Mouse (Mus musculus): ENCODE measurements at regions not wholly inside any gene's neighbourhood (a gene's known extent, or its start where the extent isn't known, plus 50 kb on each side); places are given as distances from the start of the nearest gene placed in this dataset.
A peak's percentile ranks its signal among the peaks of the same experiment; 100 is the strongest.

DNA sequence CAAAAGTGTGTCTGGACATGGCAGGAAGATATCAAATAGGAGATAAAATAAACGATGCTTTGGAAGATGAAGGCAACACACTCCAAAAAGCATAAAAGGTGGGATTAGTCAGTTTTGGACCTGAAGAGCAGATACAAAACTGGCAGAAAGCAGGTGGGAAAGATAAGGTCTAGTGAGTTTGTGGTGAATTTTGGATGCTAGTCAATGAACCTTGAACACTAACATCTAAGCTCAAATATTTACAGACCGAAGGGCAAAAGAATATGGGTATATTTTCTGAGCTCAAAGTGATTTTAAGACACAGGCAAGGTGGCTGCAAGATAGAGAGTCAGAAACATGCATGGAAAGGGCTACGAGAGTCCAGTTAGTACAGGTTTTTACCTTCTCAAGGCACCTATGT, 159.4 kb upstream of the Ntm start:
- Histone ChIP-seq H3K27me3 (replicated peaks; ENCODE audit: control insufficient read depth, insufficient read depth, low read length) (no peaks in the 10 kb centered on the region), H3K4me2 (ENCODE audit: low read length) (no peak overlapping the region), H3K27ac (ENCODE audit: low read depth, low read length) (no peak overlapping the region), H3K36me3 (ENCODE audit: control insufficient read depth, insufficient read depth, low read length) (no peaks in the 10 kb centered on the region), H3K9ac (ENCODE audit: low read depth, low read length) (no peak overlapping the region), H3K4me1 (ENCODE audit: control insufficient read depth, insufficient read depth, low read depth, low read length) (no peaks in the 10 kb centered on the region), H3K9me3 (ENCODE audit: control insufficient read depth, low read length) (no peaks in the 10 kb centered on the region), H3K4me3 (ENCODE audit: low read length) (no peak overlapping the region)
- WGBS = 94% methylated on average over 3 of the region's 3 CpGs
- no peak for ATAC-seq

GRCm38 (mm10) chr9:30129151-30129550, 166.2 kb upstream of the Ntm start:
- H3K9ac ChIP-seq (ENCODE audit: low read depth, low read length) = no peak overlapping the region
- no peak overlapping the region for H3K4me2 ChIP-seq (ENCODE audit: low read length)
- no peaks in the 10 kb centered on the region for H3K36me3 ChIP-seq (ENCODE audit: control insufficient read depth, insufficient read depth, low read length)
- H3K4me3 ChIP-seq (ENCODE audit: low read length) = no peak overlapping the region
- 45% methylated on average over 6 of the region's 6 CpGs for WGBS
- H3K27me3 ChIP-seq (replicated peaks; ENCODE audit: control insufficient read depth, insufficient read depth, low read length) = no peaks in the 10 kb centered on the region
- H3K4me1 ChIP-seq (ENCODE audit: control insufficient read depth, insufficient read depth, low read depth, low read length) = peaks cover under 1% of the 10 kb centered on the region; the same call in 1 of the 2 replicates
- no peak for ATAC-seq
- H3K9me3 ChIP-seq (ENCODE audit: control insufficient read depth, low read length) = no peaks in the 10 kb centered on the region
- H3K27ac ChIP-seq (ENCODE audit: low read depth, low read length) = no peak overlapping the region

DNA sequence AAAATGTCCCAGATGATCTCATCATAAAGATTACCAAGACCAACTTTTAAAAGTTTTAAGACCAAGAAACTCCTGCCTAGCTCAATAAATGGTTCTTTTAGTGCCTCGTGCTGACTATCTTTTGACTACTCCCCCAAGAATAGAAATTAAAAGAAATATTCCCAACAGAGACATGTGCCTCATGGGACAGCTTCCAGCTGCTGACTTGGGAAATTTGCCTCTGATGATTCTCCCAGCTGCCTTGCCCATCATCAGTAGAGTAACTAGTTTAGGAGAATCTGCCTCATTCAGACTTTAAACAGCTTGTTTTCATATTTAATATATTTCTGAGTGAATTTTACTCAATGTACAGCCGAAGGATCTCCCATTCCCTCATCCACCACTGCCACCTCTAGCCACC, 168.7 kb upstream of the Ntm start:
- ATAC-seq = no peak
- no peak overlapping the region for H3K9ac ChIP-seq (ENCODE audit: low read depth, low read length)
- H3K27me3 ChIP-seq (replicated peaks; ENCODE audit: control insufficient read depth, insufficient read depth, low read length) = no peaks in the 10 kb centered on the region
- peaks cover 2% of the 10 kb centered on the region; the same call in 1 of the 2 replicates for H3K4me1 ChIP-seq (ENCODE audit: control insufficient read depth, insufficient read depth, low read depth, low read length)
- no peaks in the 10 kb centered on the region for H3K36me3 ChIP-seq (ENCODE audit: control insufficient read depth, insufficient read depth, low read length)
- no peak overlapping the region for H3K27ac ChIP-seq (ENCODE audit: low read depth, low read length)
- no peak overlapping the region for H3K4me3 ChIP-seq (ENCODE audit: low read length)
- no peaks in the 10 kb centered on the region for H3K9me3 ChIP-seq (ENCODE audit: control insufficient read depth, low read length)
- H3K4me2 ChIP-seq (ENCODE audit: low read length) = no peak overlapping the region
- WGBS = 78% methylated on average over 2 of the region's 2 CpGs

DNA sequence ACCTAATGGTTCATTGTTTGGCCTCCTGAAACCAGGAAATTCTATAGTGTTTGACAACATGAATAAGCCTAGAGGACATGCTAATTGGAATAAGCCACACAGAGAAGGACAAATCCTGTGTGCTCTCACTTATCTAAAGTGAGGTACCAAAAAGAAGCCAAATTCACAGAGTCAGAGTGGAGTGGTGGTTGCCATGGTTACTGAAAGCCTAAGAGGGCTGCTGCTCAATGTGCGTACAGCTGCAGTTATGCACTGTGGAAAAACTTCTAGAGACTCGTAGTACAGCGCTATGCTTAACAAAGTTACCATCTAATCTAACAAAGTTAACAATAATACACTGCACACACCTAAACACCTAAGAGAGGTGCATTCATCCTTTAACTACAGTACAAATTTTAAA, 171.4 kb upstream of the Ntm start:
- peaks cover 7% of the 10 kb centered on the region for H3K4me1 ChIP-seq (ENCODE audit: control insufficient read depth, insufficient read depth, low read depth, low read length)
- H3K9ac ChIP-seq (ENCODE audit: low read depth, low read length) = no peak overlapping the region
- H3K9me3 ChIP-seq (ENCODE audit: control insufficient read depth, low read length) = no peaks in the 10 kb centered on the region
- H3K36me3 ChIP-seq (ENCODE audit: control insufficient read depth, insufficient read depth, low read length) = no peaks in the 10 kb centered on the region
- 47% methylated on average over 3 of the region's 3 CpGs for WGBS
- peak; percentile 60; the same call in 1 of the 2 replicates for ATAC-seq
- H3K27me3 ChIP-seq (replicated peaks; ENCODE audit: control insufficient read depth, insufficient read depth, low read length) = no peaks in the 10 kb centered on the region
- H3K4me2 ChIP-seq (ENCODE audit: low read length) = no peak overlapping the region
- no peak overlapping the region for H3K27ac ChIP-seq (ENCODE audit: low read depth, low read length)
- H3K4me3 ChIP-seq (ENCODE audit: low read length) = no peak overlapping the region

GRCm38 (mm10) chr9:30137611-30138287, 174.8 kb upstream of the Ntm start:
- Histone ChIP-seq H3K9ac (ENCODE audit: low read depth, low read length) (no peak overlapping the region), H3K27me3 (replicated peaks; ENCODE audit: control insufficient read depth, insufficient read depth, low read length) (no peaks in the 10 kb centered on the region), H3K4me1 (ENCODE audit: control insufficient read depth, insufficient read depth, low read depth, low read length) (peaks cover 14% of the 10 kb centered on the region), H3K36me3 (ENCODE audit: control insufficient read depth, insufficient read depth, low read length) (no peaks in the 10 kb centered on the region), H3K4me2 (ENCODE audit: low read length) (peak overlapping the region; percentile 24; the same call in 1 of the 2 replicates), H3K9me3 (ENCODE audit: control insufficient read depth, low read length) (no peaks in the 10 kb centered on the region), H3K27ac (ENCODE audit: low read depth, low read length) (peak overlapping the region; percentile 62), H3K4me3 (ENCODE audit: low read length) (no peak overlapping the region)
- 25% methylated on average over 14 of the region's 14 CpGs for WGBS
- peak; percentile 86 for ATAC-seq

GRCm38 (mm10) chr9:30140188-30140587, 177.2 kb upstream of the Ntm start:
- no peaks in the 10 kb centered on the region for H3K27me3 ChIP-seq (replicated peaks; ENCODE audit: control insufficient read depth, insufficient read depth, low read length)
- no peak overlapping the region for H3K27ac ChIP-seq (ENCODE audit: low read depth, low read length)
- no peak overlapping the region for H3K4me3 ChIP-seq (ENCODE audit: low read length)
- no peak overlapping the region for H3K9ac ChIP-seq (ENCODE audit: low read depth, low read length)
- peaks cover 12% of the 10 kb centered on the region for H3K4me1 ChIP-seq (ENCODE audit: control insufficient read depth, insufficient read depth, low read depth, low read length)
- no peaks in the 10 kb centered on the region for H3K36me3 ChIP-seq (ENCODE audit: control insufficient read depth, insufficient read depth, low read length)
- H3K9me3 ChIP-seq (ENCODE audit: control insufficient read depth, low read length) = no peaks in the 10 kb centered on the region
- 37% methylated on average over 3 of the region's 3 CpGs for WGBS
- ATAC-seq = peak; percentile 84
- H3K4me2 ChIP-seq (ENCODE audit: low read length) = no peak overlapping the region

- no peak overlapping the region for H3K27ac ChIP-seq (ENCODE audit: low read depth, low read length)
- peaks cover 12% of the 10 kb centered on the region for H3K4me1 ChIP-seq (ENCODE audit: control insufficient read depth, insufficient read depth, low read depth, low read length)
- no peaks in the 10 kb centered on the region for H3K27me3 ChIP-seq (replicated peaks; ENCODE audit: control insufficient read depth, insufficient read depth, low read length)
- H3K9ac ChIP-seq (ENCODE audit: low read depth, low read length) = no peak overlapping the region
- H3K4me3 ChIP-seq (ENCODE audit: low read length) = no peak overlapping the region
- whole genome bisulfite sequencing = 91% methylated on average over 3 of the region's 3 CpGs
- no peak for ATAC-seq
- H3K9me3 ChIP-seq (ENCODE audit: control insufficient read depth, low read length) = no peaks in the 10 kb centered on the region
- no peaks in the 10 kb centered on the region for H3K36me3 ChIP-seq (ENCODE audit: control insufficient read depth, insufficient read depth, low read length)
- H3K4me2 ChIP-seq (ENCODE audit: low read length) = no peak overlapping the region
Measured at GRCm38 (mm10) chr9:30141186-30141585, 178.2 kb upstream of the Ntm start.

- no peak for ATAC-seq
- H3K4me1 ChIP-seq (ENCODE audit: control insufficient read depth, insufficient read depth, low read depth, low read length) = peaks cover 8% of the 10 kb centered on the region
- no peaks in the 10 kb centered on the region for H3K9me3 ChIP-seq (ENCODE audit: control insufficient read depth, low read length)
- H3K27me3 ChIP-seq (replicated peaks; ENCODE audit: control insufficient read depth, insufficient read depth, low read length) = no peaks in the 10 kb centered on the region
- WGBS = 91% methylated on average over 10 of the region's 10 CpGs
- no peak overlapping the region for H3K27ac ChIP-seq (ENCODE audit: low read depth, low read length)
- H3K4me3 ChIP-seq (ENCODE audit: low read length) = no peak overlapping the region
- no peak overlapping the region for H3K9ac ChIP-seq (ENCODE audit: low read depth, low read length)
- no peaks in the 10 kb centered on the region for H3K36me3 ChIP-seq (ENCODE audit: control insufficient read depth, insufficient read depth, low read length)
- no peak overlapping the region for H3K4me2 ChIP-seq (ENCODE audit: low read length)
Measured at GRCm38 (mm10) chr9:30142806-30143458, 180.0 kb upstream of the Ntm start.

DNA sequence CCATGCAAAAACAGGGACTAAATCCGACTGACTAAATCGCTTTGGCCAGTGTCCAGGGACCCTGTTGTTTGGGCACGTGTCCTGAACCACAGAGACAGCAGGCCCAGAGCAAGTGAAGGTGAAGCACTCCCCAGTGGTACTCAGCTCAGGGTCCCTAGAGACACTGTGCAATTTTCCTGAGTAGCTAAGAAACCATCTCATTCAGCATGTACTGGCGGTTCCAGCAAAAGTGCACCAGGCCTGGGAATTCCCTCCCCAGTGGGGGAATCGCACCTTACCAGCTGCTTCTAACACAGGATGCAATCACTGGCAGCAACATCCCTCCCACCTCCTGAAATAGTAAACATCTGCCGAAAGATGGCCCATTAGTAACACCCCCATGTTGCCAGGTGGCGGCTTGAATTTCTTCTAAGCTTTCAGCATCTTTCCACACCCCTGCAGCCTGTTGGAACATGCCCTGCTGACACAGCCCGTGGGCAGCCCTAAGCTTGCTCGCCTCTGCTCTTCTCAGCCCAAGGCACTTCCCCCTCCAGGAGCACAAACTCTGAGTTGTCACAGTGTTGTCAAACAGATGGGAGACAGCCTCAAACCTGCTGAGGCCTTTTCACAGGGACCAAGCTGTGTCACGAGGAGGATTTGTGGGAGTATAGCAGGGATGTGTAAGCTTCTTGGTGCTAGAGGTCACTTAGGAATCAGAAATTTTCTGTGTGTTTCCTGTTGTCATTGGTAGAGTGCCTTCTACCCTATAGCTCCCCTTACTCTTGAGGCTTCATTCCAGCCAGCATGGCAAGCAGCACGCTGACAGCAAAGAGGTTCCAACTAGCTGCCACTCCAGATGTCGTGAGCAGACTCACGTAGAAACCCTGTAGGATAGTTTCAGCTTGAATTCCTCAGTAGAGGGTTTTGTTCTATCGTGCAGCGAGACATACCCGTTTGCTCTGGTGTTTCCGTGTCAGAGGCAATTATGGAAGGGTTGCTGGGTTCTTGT, 186.8 kb upstream of the Ntm start:
- WGBS = 39% methylated on average over 17 of the region's 17 CpGs

More for the DNA sequence above, 186.8 kb upstream of the Ntm start:
- Histone ChIP-seq H3K9me3 (ENCODE audit: control insufficient read depth, low read length) (no peaks in the 10 kb centered on the region), H3K4me1 (ENCODE audit: control insufficient read depth, insufficient read depth, low read depth, low read length) (no peaks in the 10 kb centered on the region; the same call in 1 of the 2 replicates), H3K9ac (ENCODE audit: low read depth, low read length) (no peak overlapping the region), H3K27ac (ENCODE audit: low read depth, low read length) (no peak overlapping the region), H3K4me2 (ENCODE audit: low read length) (no peak overlapping the region), H3K4me3 (ENCODE audit: low read length) (no peak overlapping the region), H3K36me3 (ENCODE audit: control insufficient read depth, insufficient read depth, low read length) (no peaks in the 10 kb centered on the region), H3K27me3 (replicated peaks; ENCODE audit: control insufficient read depth, insufficient read depth, low read length) (no peaks in the 10 kb centered on the region)
- peak; percentile 65 for ATAC-seq

All from hindbrain, embryonic 16.5 days (tissue).